Mouse (Mus musculus) CH12.LX (cell line): ENCODE results near the gene Eci3. TPM values are rescaled to one million over a fixed set of nuclear protein-coding genes. Genes with fewer than 3 reads are reported as not detected.
"Not testable (repeated sequence)": the region's sequence is repeated elsewhere in the genome, so short reads cannot be mapped to it uniquely, and the experiment has no call there.

ENCODE experiments used
- DNase-seq: peaks from one replicate; pipeline ENCODE4 v3.0.0-alpha.2; 2013; ENCODE audit errors: extremely low read depth
- H3K27ac ChIP-seq: 2 replicates; pipeline ENCODE4 v1.5.1; 2012; ENCODE audit warnings: low read depth, mild to moderate bottlenecking, control low read depth, moderate library complexity; ENCODE audit not compliant: insufficient read depth
- H3K27me3 ChIP-seq: replicated peaks from 2 replicates; pipeline ENCODE3; 2012; ENCODE audit warnings: inconsistent platforms
- H3K36me3 ChIP-seq, 2 experiments: replicated peaks in 1 of 2; 2 replicates each; pipeline versions ENCODE3 to v1.6.1; 2012; ENCODE audit warnings: inconsistent platforms in 1 of 2, low read length in 1 of 2, mild to moderate bottlenecking in 1 of 2, mixed read lengths in 1 of 2, moderate library complexity in 1 of 2; ENCODE audit not compliant: control insufficient read depth in 1 of 2, insufficient read depth in 1 of 2
- H3K4me1 ChIP-seq, 2 experiments: 2 replicates each; pipeline ENCODE4 v1.6.1; 2012; ENCODE audit warnings: inconsistent platforms in 1 of 2, moderate library complexity in 1 of 2; ENCODE audit not compliant: insufficient read depth in 2 of 2, control insufficient read depth in 1 of 2
- H3K4me2 ChIP-seq: 2 replicates; pipeline ENCODE4 v1.6.1; 2012; ENCODE audit warnings: low read depth, mild to moderate bottlenecking, control low read depth; ENCODE audit not compliant: poor library complexity, insufficient read depth, severe bottlenecking
- H3K4me3 ChIP-seq, 3 experiments: fragments of 150-350 bp in 1 of 3; sonication (generic) in 1 of 3; replicated peaks in 1 of 3; 2 replicates each; pipeline versions ENCODE3 to v1.5.1; 2011 to 2012; ENCODE audit warnings: low read depth in 2 of 3, low read length in 2 of 3, mild to moderate bottlenecking in 2 of 3, moderate library complexity in 2 of 3, control low read depth in 1 of 3, improper control_type of control experiment in 1 of 3, inconsistent platforms in 1 of 3, mixed read lengths in 1 of 3; ENCODE audit not compliant: poor library complexity in 1 of 3
- H3K79me2 ChIP-seq: replicated peaks from 2 replicates; pipeline ENCODE4 v1.6.1; 2012; ENCODE audit warnings: mild to moderate bottlenecking, moderate library complexity; ENCODE audit not compliant: control insufficient read depth, poor library complexity, insufficient read depth, severe bottlenecking; ENCODE audit errors: extremely low read depth
- H3K9ac ChIP-seq: 2 replicates; pipeline ENCODE4 v1.6.1; 2012; ENCODE audit warnings: low read depth, mild to moderate bottlenecking, control low read depth, moderate library complexity; ENCODE audit not compliant: insufficient read depth
- H3K9me3 ChIP-seq: replicated peaks from 2 replicates; pipeline ENCODE3; 2012; ENCODE audit warnings: low read length, inconsistent platforms, mixed read lengths
- CHD1 ChIP-seq: IDR thresholded peaks from 2 replicates; pipeline ENCODE4 v1.6.1; 2012; ENCODE audit warnings: low read depth, low read length, improper control_type of control experiment, inconsistent platforms
- CTCF ChIP-seq, 2 experiments: IDR thresholded peaks in 1 of 2; conservative IDR thresholded peaks in 1 of 2; 2 replicates each; pipeline ENCODE4 v1.5.1; 2011 to 2012; ENCODE audit warnings: low read depth in 2 of 2, low read length in 2 of 2, improper control_type of control experiment in 1 of 2, inconsistent platforms in 1 of 2, mild to moderate bottlenecking in 1 of 2, moderate library complexity in 1 of 2
- E2F4 ChIP-seq: IDR thresholded peaks from 2 replicates; pipeline ENCODE4 v1.6.1; 2011; ENCODE audit warnings: low read depth, low read length, improper control_type of control experiment; ENCODE audit not compliant: insufficient replicate concordance
- ETS1 ChIP-seq: conservative IDR thresholded peaks from 2 replicates; pipeline ENCODE4 v1.6.1; 2012; ENCODE audit warnings: low read depth, mild to moderate bottlenecking, inconsistent platforms, low read length, improper control_type of control experiment, moderate library complexity
- GABPA ChIP-seq: IDR thresholded peaks from 2 replicates; pipeline ENCODE4 v1.6.1; 2012; ENCODE audit warnings: low read depth, low read length, improper control_type of control experiment, inconsistent platforms; ENCODE audit not compliant: insufficient replicate concordance
- HCFC1 ChIP-seq: IDR thresholded peaks from 2 replicates; pipeline ENCODE4 v1.6.1; 2012; ENCODE audit warnings: low read depth, mild to moderate bottlenecking, inconsistent platforms, low read length, improper control_type of control experiment
- JUND ChIP-seq: conservative IDR thresholded peaks from 2 replicates; pipeline ENCODE4 v1.6.1; 2011; ENCODE audit warnings: low read depth, low read length, improper control_type of control experiment
- MAFK ChIP-seq: IDR thresholded peaks from 2 replicates; pipeline ENCODE4 v1.6.1; 2011; ENCODE audit warnings: low read length, improper control_type of control experiment; ENCODE audit not compliant: insufficient replicate concordance
- MAX ChIP-seq: IDR thresholded peaks from 2 replicates; pipeline ENCODE4 v1.6.1; 2011; ENCODE audit warnings: low read length, improper control_type of control experiment
- MAZ ChIP-seq: IDR thresholded peaks from 2 replicates; pipeline ENCODE4 v1.6.1; 2012; ENCODE audit warnings: low read depth, mild to moderate bottlenecking, inconsistent platforms, low read length, improper control_type of control experiment, moderate library complexity
- MEF2A ChIP-seq: IDR thresholded peaks from 2 replicates; pipeline ENCODE4 v1.6.1; 2014; ENCODE audit warnings: low read depth, mild to moderate bottlenecking, inconsistent platforms, low read length, improper control_type of control experiment, borderline replicate concordance
- MXI1 ChIP-seq: IDR thresholded peaks from 2 replicates; pipeline ENCODE4 v1.6.1; 2011; ENCODE audit warnings: mild to moderate bottlenecking, low read depth, low read length, improper control_type of control experiment
- POLR2AphosphoS2 ChIP-seq: IDR thresholded peaks from 2 replicates; pipeline ENCODE4 v1.6.1; 2011; ENCODE audit warnings: low read depth, low read length, improper control_type of control experiment
- SIN3A ChIP-seq: IDR thresholded peaks from 2 replicates; pipeline ENCODE4 v1.6.1; 2012; ENCODE audit warnings: low read length, improper control_type of control experiment, inconsistent platforms
- SMC3 ChIP-seq: IDR thresholded peaks from 2 replicates; pipeline ENCODE4 v1.6.1; 2011; ENCODE audit warnings: low read depth, low read length, improper control_type of control experiment
- TCF12 ChIP-seq: IDR thresholded peaks from 2 replicates; pipeline ENCODE4 v1.6.1; 2014; ENCODE audit warnings: low read depth, mild to moderate bottlenecking, inconsistent platforms, low read length, improper control_type of control experiment
- UBTF ChIP-seq: IDR thresholded peaks from 2 replicates; pipeline ENCODE4 v1.6.1; 2012; ENCODE audit warnings: low read depth, mild to moderate bottlenecking, inconsistent platforms, low read length, improper control_type of control experiment, moderate library complexity
- ZKSCAN1 ChIP-seq: IDR thresholded peaks from 2 replicates; pipeline ENCODE4 v1.6.1; 2012; ENCODE audit warnings: low read depth, inconsistent platforms, low read length, improper control_type of control experiment, borderline replicate concordance
- dilution Hi-C: fragments of 300-500 bp; cut with MboI; formaldehyde crosslinking; loops from 2 replicates; pipeline ENCODE4 v1.14.3; 2020; ENCODE audit warnings: low sequenced_read_pairs; ENCODE audit not compliant: extremely low pct_unique_long_range_greater_than_20kb, extremely low pct_ligation_motif_present
- in situ Hi-C: fragments of 300-500 bp; cut with MboI; formaldehyde crosslinking; loops from 3 replicates; pipeline ENCODE4 v1.14.3; 2019; ENCODE audit warnings: low sequenced_read_pairs, low pct_ligation_motif_present, low pct_unique_long_range_greater_than_20kb, mixed read lengths
- polyA plus RNA-seq: library from polyadenylated mRNA; unstranded; fragments of >175 nt; gene quantifications from 2 replicates; pipeline ENCODE4 v1.2.1, GENCODE M21; 2012; ENCODE audit warnings: low read depth; ENCODE audit not compliant: insufficient read length
- total RNA-seq, 2 experiments: library from RNA; depleted of rRNA; stranded (reverse); fragments of 300-350 nt in 1 of 2; fragments of >200 nt in 1 of 2; gene quantifications; 2 replicates each; pipeline ENCODE4 v1.2.3; 2012 to 2014

Gene Eci3
- total and polyA plus RNA-seq, 3 experiments = 0.63 TPM; not detected in 2

DNA sequence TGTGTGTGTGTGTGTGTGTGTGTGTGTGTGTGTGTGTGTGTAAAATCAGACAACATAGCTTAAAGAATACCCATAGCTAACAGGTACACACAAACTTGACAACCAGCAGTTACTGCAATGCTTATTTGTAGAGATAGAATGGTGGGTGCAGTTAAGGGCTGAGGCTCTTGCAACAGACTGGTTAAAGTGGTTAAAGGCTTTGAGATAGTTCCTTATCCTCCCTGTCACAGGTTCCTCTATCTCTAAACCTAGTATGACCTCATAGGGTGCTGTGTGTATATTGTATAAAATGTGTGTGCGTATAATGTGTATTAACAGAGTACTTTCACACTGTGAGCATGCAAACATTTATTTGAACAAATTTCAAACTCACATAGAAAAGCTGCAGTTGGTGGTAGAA is 19.9 kb upstream of the Eci3 start:
- H3K4me1 ChIP-seq, H3K9ac ChIP-seq, H3K4me2 ChIP-seq, DNase-seq, dilution Hi-C loops, H3K9me3 ChIP-seq, H3K79me2 ChIP-seq, H3K27ac ChIP-seq, H3K27me3 ChIP-seq, in situ Hi-C loops, H3K4me3 ChIP-seq: not testable (repeated sequence)
- H3K36me3 ChIP-seq = peaks cover 54 to 75% of the 10 kb centered on the region in 2 experiments

- peaks cover 37 to 51% of the 10 kb centered on the region in 2 experiments for H3K36me3 ChIP-seq
Observed at GRCm38 (mm10) chr13:34978635-34979034, 15.0 kb upstream of the Eci3 start.

DNA sequence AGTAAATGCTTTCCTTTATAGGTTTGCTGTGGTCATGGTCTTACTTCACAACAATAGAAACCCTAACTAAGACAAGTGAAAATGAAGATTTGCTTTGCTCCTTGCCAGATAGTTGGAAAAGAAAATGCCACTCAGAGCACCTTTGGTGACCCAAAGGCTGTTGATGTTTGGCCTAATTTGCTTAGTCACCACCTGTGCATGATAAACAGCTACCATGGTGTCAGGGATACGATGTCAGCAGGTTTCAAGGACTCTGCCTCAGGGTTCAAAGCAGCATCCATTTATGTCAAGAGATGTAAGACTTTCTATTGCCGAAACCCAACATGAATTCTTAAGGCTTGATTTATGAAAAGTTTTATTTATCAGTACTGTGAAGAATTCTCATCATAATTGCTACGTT is 13.8 kb upstream of the Eci3 start:
- TF ChIP-seq MAX (no peak), ETS1 (no peak), POLR2AphosphoS2 (no peak), ZKSCAN1 (no peak), TCF12 (no peak), UBTF (no peak), HCFC1 (no peak), SIN3A (no peak), CTCF (conservative IDR thresholded peaks at IDR 0.05 in 1 of 2, IDR thresholded peaks at IDR 0.05 in 1 of 2; ENCODE audit: low read depth in 2 of 2, low read length in 2 of 2) (no peak), MAZ (no peak), E2F4 (no peak), CHD1 (no peak), MXI1 (no peak), MEF2A (no peak), SMC3 (no peak), JUND (no peak), GABPA (no peak), MAFK (no peak)
- Histone ChIP-seq H3K4me1 (no peaks in the 10 kb centered on the region), H3K9me3 (no peaks in the 10 kb centered on the region), H3K36me3 (peaks cover 36 to 49% of the 10 kb centered on the region in 2 experiments), H3K4me3 (no peak overlapping the region), H3K79me2 (no peaks in the 10 kb centered on the region), H3K4me2 (no peak overlapping the region), H3K9ac (no peak overlapping the region), H3K27me3 (no peaks in the 10 kb centered on the region), H3K27ac (no peak overlapping the region)
- DNase-seq = no peak
- dilution Hi-C loops = no loop called here
- in situ Hi-C loops = no loop called here

More at GRCm38 (mm10) chr13:34978635-34979034, 15.0 kb upstream of the Eci3 start:
- dilution Hi-C loops, H3K27ac ChIP-seq, H3K79me2 ChIP-seq, H3K4me1 ChIP-seq, H3K4me2 ChIP-seq, H3K9me3 ChIP-seq, DNase-seq, H3K27me3 ChIP-seq, H3K9ac ChIP-seq, in situ Hi-C loops, H3K4me3 ChIP-seq: not testable (repeated sequence)
